Mouse (Mus musculus) lung, postnatal 0 days (tissue): Measurements from ENCODE around the gene Tpst1.

Experiments
- CTCF ChIP-seq: IDR thresholded peaks from 2 replicates; pipeline ENCODE4 v1.5.1; 2016; ENCODE audit warnings: antibody characterized with exemption, mild to moderate bottlenecking
- EP300 ChIP-seq: IDR thresholded peaks from 2 replicates; pipeline ENCODE4 v1.6.1; 2016; ENCODE audit warnings: antibody characterized with exemption, mild to moderate bottlenecking, control low read depth

DNA sequence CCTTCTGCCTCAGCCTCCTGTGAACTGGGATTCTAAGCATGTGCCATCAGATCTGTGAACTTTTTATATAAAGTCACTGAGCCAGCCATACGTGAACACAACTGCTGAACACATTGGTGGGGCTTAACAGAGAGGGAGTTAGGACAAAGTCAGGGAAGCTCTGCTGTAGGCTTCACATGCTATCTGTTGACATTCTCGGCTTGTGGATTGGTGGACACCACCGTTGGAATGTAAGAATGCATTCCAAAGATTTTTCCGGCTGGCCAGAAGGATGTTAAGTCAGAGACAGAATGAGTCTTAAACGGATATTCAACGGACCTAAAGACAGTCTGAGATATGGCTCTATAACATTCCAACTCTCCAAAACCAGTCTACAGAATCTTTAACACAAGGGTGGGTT, 96.0 kb downstream of the Tpst1 start:
- TF ChIP-seq EP300 (no peak), CTCF (no peak)
